Mouse (Mus musculus) thymus, adult 2 months (tissue): ENCODE measurements around the gene Runx2.

Experiments
- CTCF ChIP-seq: fragments of 200-500 bp; IDR thresholded peaks from 2 replicates; pipeline ENCODE4 v1.5.1; 2012; ENCODE audit warnings: mild to moderate bottlenecking, control low read depth, low read length, moderate library complexity, borderline replicate concordance; ENCODE audit not compliant: control insufficient read depth, poor library complexity, insufficient read depth; ENCODE audit errors: extremely low read depth
- POLR2A ChIP-seq: fragments of 200-500 bp; IDR thresholded peaks from 2 replicates; pipeline ENCODE4 v1.6.1; 2012; ENCODE audit warnings: mild to moderate bottlenecking, low read length, control low read depth, moderate library complexity; ENCODE audit not compliant: control insufficient read depth, poor library complexity, insufficient read depth; ENCODE audit errors: extremely low read depth

GRCm38 (mm10) chr17:44463679-44464078 is 350.9 kb downstream of the Runx2 start:
- TF ChIP-seq CTCF, result no peak
- TF ChIP-seq POLR2A, result no peak
